ENCODE assay signal across 23 mouse cellular contexts in the genomic region with DNA sequence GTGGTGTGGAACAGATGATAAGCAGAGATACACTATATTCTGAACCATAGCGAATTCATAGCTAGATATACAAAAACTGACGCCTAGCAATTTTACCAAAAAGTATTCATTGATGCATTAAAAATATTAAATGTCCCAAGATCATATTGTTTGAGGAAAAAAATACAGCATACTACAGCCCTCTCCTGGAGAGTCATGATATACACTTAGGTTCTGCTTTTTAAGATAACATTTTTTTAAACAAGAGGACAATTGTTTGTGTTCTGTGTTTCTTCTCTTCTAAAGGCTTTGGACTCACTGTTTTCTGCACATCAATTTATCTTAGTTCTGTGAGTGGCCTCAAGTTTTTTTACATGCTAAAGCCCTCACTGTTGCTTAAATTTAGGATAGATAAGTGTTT.
A peak's percentile ranks its signal among the peaks of the same experiment; 100 is the strongest.
DNase-seq lines count a peak whose midpoint lies in the region; ATAC-seq and TF ChIP-seq lines count a peak whose summit lies in the region.
"Had no signal": no experiment of that assay in that cellular context is flagged by ENCODE, and none has a peak within 500 bp of the region (broad histone marks: within the 10 kb centered on the region; RNA-seq: fewer than 3 reads in every experiment).

No protein-coding gene starts in this region.

- no peaks in the 10 kb centered on the region for H3K9me3 ChIP-seq in lung, embryonic 14.5 days (ENCODE audit: low read depth, low read length)
- no peaks in the 10 kb centered on the region for H3K9me3 ChIP-seq in MEL (replicated peaks; ENCODE audit: insufficient read depth, low read length)
- H3K9me3 ChIP-seq in stomach, postnatal 0 days (ENCODE audit: control insufficient read depth, low read length) = no peaks in the 10 kb centered on the region
- no peaks in the 10 kb centered on the region for H3K9me3 ChIP-seq in kidney, embryonic 15.5 days (replicated peaks)
- H3K9me3 ChIP-seq: embryonic facial prominence, embryonic 15.5 days; forebrain, embryonic 13.5 days; hindbrain, embryonic 10.5 days; limb, embryonic 10.5 days; midbrain, embryonic 10.5 days; neural tube, embryonic 12.5 days had no signal

- no peak for TF ChIP-seq EP300 in MEL (IDR thresholded peaks at IDR 0.05; ENCODE audit: low read depth in 1 of 2, low read length in 2 of 2)
- TF ChIP-seq EP300 in stomach, postnatal 0 days (optimal IDR thresholded peaks at IDR 0.05) = no peak

- H3K4me2 ChIP-seq in lung, embryonic 14.5 days = no peak overlapping the region
- H3K4me2 ChIP-seq in stomach, postnatal 0 days (replicated peaks; ENCODE audit: low read depth) = no peak overlapping the region
- no peak overlapping the region for H3K4me2 ChIP-seq in kidney, embryonic 15.5 days
- H3K4me2 ChIP-seq: embryonic facial prominence, embryonic 15.5 days; forebrain, embryonic 13.5 days; neural tube, embryonic 12.5 days had no signal

- DNase-seq in lung, embryonic 14.5 days = peak; percentile 22
- DNase-seq in lung, postnatal 14 days = no peak
- DNase-seq in MEL (ENCODE audit: low read depth, low spot score) = peak; percentile 38
- DNase-seq in brain, adult 2 months (ENCODE audit: low read depth, low spot score) = peak; percentile 4
- DNase-seq in stomach, postnatal 0 days (ENCODE audit: low spot score) = no peak
- DNase-seq in urinary bladder, postnatal 14 days (ENCODE audit: low spot score) = no peak
- DNase-seq: adrenal gland, adult 8-10 months; cerebellum, adult 11 months; cerebellum, postnatal 10 days; embryo, embryonic 11 days; gastrocnemius, postnatal 25 days; kidney, adult 2 months; kidney, postnatal 36 days; liver, postnatal 0 days; lung, postnatal 4 days; thymus, postnatal 36 days had no signal

- H3K79me2 ChIP-seq in MEL (ENCODE audit: control insufficient read depth, insufficient read depth, low read length, poor library complexity) = no peaks in the 10 kb centered on the region

- no peaks in the 10 kb centered on the region for H3K27me3 ChIP-seq in lung, embryonic 14.5 days (ENCODE audit: insufficient read depth, low read length)
- H3K27me3 ChIP-seq in MEL (ENCODE audit: control insufficient read depth in 1 of 2, insufficient read depth in 2 of 2, low read length in 2 of 2) = no peaks in the 10 kb centered on the region
- no peaks in the 10 kb centered on the region for H3K27me3 ChIP-seq in stomach, postnatal 0 days (ENCODE audit: control insufficient read depth, insufficient read depth, low read length)
- no peaks in the 10 kb centered on the region for H3K27me3 ChIP-seq in kidney, embryonic 15.5 days
- H3K27me3 ChIP-seq: embryonic facial prominence, embryonic 15.5 days; forebrain, embryonic 13.5 days; neural tube, embryonic 12.5 days had no signal

- H3K27ac ChIP-seq in lung, embryonic 14.5 days (ENCODE audit: low read depth) = no peak overlapping the region
- no peak overlapping the region for H3K27ac ChIP-seq in MEL (ENCODE audit: control insufficient read depth, low read depth, low read length)
- H3K27ac ChIP-seq in stomach, postnatal 0 days (replicated peaks) = no peak overlapping the region
- H3K27ac ChIP-seq in kidney, embryonic 15.5 days = no peak overlapping the region
- H3K27ac ChIP-seq: embryonic facial prominence, embryonic 15.5 days; forebrain, embryonic 13.5 days; hindbrain, embryonic 10.5 days; limb, embryonic 10.5 days; midbrain, embryonic 10.5 days; neural tube, embryonic 12.5 days had no signal

- no peak for TF ChIP-seq POLR2A in MEL (IDR thresholded peaks at IDR 0.05; ENCODE audit: control insufficient read depth in 1 of 2, insufficient read depth in 1 of 2, low read depth in 1 of 2, low read length in 2 of 2, poor library complexity in 1 of 2)

- peak; percentile 83 for TF ChIP-seq RAD21 in MEL (IDR thresholded peaks at IDR 0.05; ENCODE audit: low read depth, low read length)

- H3K36me3 ChIP-seq in lung, embryonic 14.5 days (ENCODE audit: insufficient read depth) = no peaks in the 10 kb centered on the region
- H3K36me3 ChIP-seq in MEL (ENCODE audit: control insufficient read depth in 1 of 2, insufficient read depth in 2 of 2, low read length in 2 of 2) = no peaks in the 10 kb centered on the region
- no peaks in the 10 kb centered on the region for H3K36me3 ChIP-seq in stomach, postnatal 0 days (ENCODE audit: control insufficient read depth, insufficient read depth, low read length)
- H3K36me3 ChIP-seq in kidney, embryonic 15.5 days = no peaks in the 10 kb centered on the region
- H3K36me3 ChIP-seq: embryonic facial prominence, embryonic 15.5 days; hindbrain, embryonic 10.5 days; limb, embryonic 10.5 days; midbrain, embryonic 10.5 days; neural tube, embryonic 12.5 days had no signal

- no peak overlapping the region for H3K9ac ChIP-seq in lung, embryonic 14.5 days
- H3K9ac ChIP-seq in MEL (ENCODE audit: control insufficient read depth, low read depth, low read length, poor library complexity, severe bottlenecking) = no peak overlapping the region
- no peak overlapping the region for H3K9ac ChIP-seq in stomach, postnatal 0 days (ENCODE audit: low read length)
- no peak overlapping the region for H3K9ac ChIP-seq in kidney, embryonic 15.5 days
- H3K9ac ChIP-seq: embryonic facial prominence, embryonic 15.5 days; forebrain, embryonic 13.5 days; liver, postnatal 0 days; neural tube, embryonic 12.5 days had no signal

- H3K4me3 ChIP-seq in lung, embryonic 14.5 days (ENCODE audit: low read depth, low read length) = no peak overlapping the region
- H3K4me3 ChIP-seq in MEL (ENCODE audit: control insufficient read depth in 1 of 2, insufficient read depth in 1 of 2, low read depth in 2 of 2, low read length in 2 of 2) = no peak overlapping the region
- H3K4me3 ChIP-seq in stomach, postnatal 0 days (ENCODE audit: low read depth, low read length) = no peak overlapping the region
- H3K4me3 ChIP-seq in kidney, embryonic 15.5 days (replicated peaks) = no peak overlapping the region
- H3K4me3 ChIP-seq: embryonic facial prominence, embryonic 15.5 days; forebrain, embryonic 13.5 days; hindbrain, embryonic 10.5 days; limb, embryonic 10.5 days; midbrain, embryonic 10.5 days; neural tube, embryonic 12.5 days had no signal

- no peaks in the 10 kb centered on the region for H3K4me1 ChIP-seq in lung, embryonic 14.5 days (ENCODE audit: insufficient read depth)
- H3K4me1 ChIP-seq in MEL (ENCODE audit: control insufficient read depth in 1 of 2, insufficient read depth in 2 of 2, low read length in 2 of 2) = no peaks in the 10 kb centered on the region
- no peaks in the 10 kb centered on the region for H3K4me1 ChIP-seq in stomach, postnatal 0 days (replicated peaks; ENCODE audit: control insufficient read depth, insufficient read depth)
- no peaks in the 10 kb centered on the region for H3K4me1 ChIP-seq in kidney, embryonic 15.5 days
- H3K4me1 ChIP-seq: embryonic facial prominence, embryonic 15.5 days; forebrain, embryonic 13.5 days; hindbrain, embryonic 10.5 days; limb, embryonic 10.5 days; midbrain, embryonic 10.5 days; neural tube, embryonic 12.5 days had no signal

- TF ChIP-seq CTCF in lung, embryonic 14.5 days (IDR thresholded peaks at IDR 0.05; ENCODE audit: low read depth) = no peak
- peak in 2 of 3 experiments; percentile 1 to 66; a peak in 2 of 6 replicates for TF ChIP-seq CTCF in MEL (IDR thresholded peaks at IDR 0.05 in 2 of 3, conservative IDR thresholded peaks at IDR 0.05 in 1 of 3; ENCODE audit: control insufficient read depth in 1 of 3, insufficient read depth in 1 of 3, low read depth in 2 of 3, low read length in 3 of 3, poor library complexity in 1 of 3, severe bottlenecking in 1 of 3)
- TF ChIP-seq CTCF in stomach, postnatal 0 days (IDR thresholded peaks at IDR 0.05; ENCODE audit: low read depth) = peak; percentile 56

- 68% methylated on average over 2 of the region's 2 CpGs for WGBS in lung, embryonic 14.5 days
- WGBS in stomach, postnatal 0 days = 73% methylated on average over 2 of the region's 2 CpGs
- 90% methylated on average over 2 of the region's 2 CpGs for WGBS in kidney, embryonic 15.5 days

- no peak for ATAC-seq in lung, embryonic 14.5 days (ENCODE audit: insufficient read depth)
- ATAC-seq in stomach, postnatal 0 days (ENCODE audit: low FRiP score, low TSS enrichment) = no peak
- no peak for ATAC-seq in kidney, embryonic 15.5 days (replicated peaks; ENCODE audit: low FRiP score)
- ATAC-seq: forebrain, embryonic 13.5 days; liver, postnatal 0 days had no signal

TF ChIP-seq in MEL, 35 proteins besides CTCF, POLR2A, EP300 and RAD21:
- TF ChIP-seq RCOR1 (IDR thresholded peaks at IDR 0.05; ENCODE audit: low read depth, low read length) = no peak
- no peak for TF ChIP-seq GATA1 (IDR thresholded peaks at IDR 0.05; ENCODE audit: low read depth, low read length)
- no peak for TF ChIP-seq BHLHE40 (IDR thresholded peaks at IDR 0.05; ENCODE audit: borderline replicate concordance, low read depth, low read length)
- TF ChIP-seq USF1 (IDR thresholded peaks at IDR 0.05; ENCODE audit: low read depth, low read length) = no peak
- no peak for TF ChIP-seq NRF1 (IDR thresholded peaks at IDR 0.05; ENCODE audit: insufficient read depth, low read depth, low read length, poor library complexity, severe bottlenecking)
- no peak for TF ChIP-seq MAZ (IDR thresholded peaks at IDR 0.05; ENCODE audit: low read depth, low read length)
- no peak for TF ChIP-seq GABPA (IDR thresholded peaks at IDR 0.05; ENCODE audit: low read depth, low read length)
- no peak for TF ChIP-seq NELFE (IDR thresholded peaks at IDR 0.05; ENCODE audit: low read depth, low read length)
- peak; percentile 67 for TF ChIP-seq ZNF384 (IDR thresholded peaks at IDR 0.05; ENCODE audit: low read depth, low read length)
- peak; percentile 69 for TF ChIP-seq ZC3H11A (IDR thresholded peaks at IDR 0.05; ENCODE audit: low read depth, low read length)
- peak; percentile 84 for TF ChIP-seq SMC3 (IDR thresholded peaks at IDR 0.05; ENCODE audit: low read depth, low read length)

Comparison
In these comparisons a context has a peak if more than half of its experiments do, and no peak if none do; other contexts are left out.
1. DNase-seq: peak in lung, embryonic 14.5 days (single experiment), MEL (single experiment) and brain, adult 2 months (single experiment); none in lung, postnatal 14 days (single experiment), stomach, postnatal 0 days (single experiment) and urinary bladder, postnatal 14 days (single experiment).